Mouse (Mus musculus) layer of hippocampus, adult 18-20 months (tissue): ENCODE results near the gene Unc45a. TPM values are rescaled to one million over a fixed set of nuclear protein-coding genes. Genes with fewer than 3 reads are reported as not detected.

ENCODE experiments used
- DNase-seq, 2 experiments: peaks; one replicate each; pipeline ENCODE4 v3.0.0; 2022; ENCODE audit warnings: low spot score in 2 of 2
- total RNA-seq, 2 experiments: library from RNA; stranded (reverse); gene quantifications; 2 replicates each; pipeline ENCODE4 v1.2.3; 2021

The Unc45a gene
- total RNA-seq, 2 experiments from 2014 or later = 39.3 to 41.6 TPM

GRCm38 (mm10) chr7:80287736-80288135 lies 53.1 kb downstream of the Unc45a start:
- DNase-seq = no peak

- no peak for DNase-seq
Measured at GRCm38 (mm10) chr7:80285725-80286124, 55.1 kb downstream of the Unc45a start.

- DNase-seq = no peak
Measured at GRCm38 (mm10) chr7:80284391-80284790, 56.4 kb downstream of the Unc45a start.

- no peak for DNase-seq
Measured at GRCm38 (mm10) chr7:80283226-80283918, 57.4 kb downstream of the Unc45a start.

GRCm38 (mm10) chr7:80281646-80282045 lies 59.2 kb downstream of the Unc45a start:
- DNase-seq = no peak

GRCm38 (mm10) chr7:80280998-80281397 lies 59.8 kb downstream of the Unc45a start:
- no peak for DNase-seq

GRCm38 (mm10) chr7:80280032-80280431 lies 60.8 kb downstream of the Unc45a start:
- DNase-seq = no peak

GRCm38 (mm10) chr7:80276374-80276773 lies 64.4 kb downstream of the Unc45a start:
- no peak for DNase-seq

Other genes starting within 250 kb of the Unc45a start
- 10 to 100 TPM; 65.3 to 66.5 TPM for gene Idh2, start 225.6 kb downstream of the Unc45a start, total RNA-seq
- gene Sema4b, start 154.2 kb downstream of the Unc45a start, total RNA-seq = 10 to 100 TPM; 22.0 to 23.6 TPM
- 10 to 100 TPM; 22.3 to 25.3 TPM for gene Cib1, start 108.2 kb downstream of the Unc45a start, total RNA-seq
- gene Gdpgp1, start 108.1 kb downstream of the Unc45a start, total RNA-seq = 1 to 10 TPM; 6.0 to 6.1 TPM
- gene Ttll13, start 94.6 kb downstream of the Unc45a start, total RNA-seq = 1 to 10 TPM; 1.9 to 2.8 TPM
- 10 to 100 TPM; 44.3 to 44.6 TPM for gene Ngrn, start 79.8 kb downstream of the Unc45a start, total RNA-seq
- gene Vps33b, start 71.4 kb downstream of the Unc45a start, total RNA-seq = 10 to 100 TPM; 18.3 to 19.7 TPM
- gene Prc1, start 46.6 kb downstream of the Unc45a start, total RNA-seq = under 1 TPM; 0.45 to 0.48 TPM
- 10 to 100 TPM; 10.1 to 11.2 TPM for gene Rccd1, start 16.6 kb downstream of the Unc45a start, total RNA-seq
- 10 to 100 TPM; 50.8 to 51.0 TPM for gene Hddc3, start 2.1 kb upstream of the Unc45a start, total RNA-seq
- 100 to 1,000 TPM; 164 TPM for gene Man2a2, start 30.4 kb upstream of the Unc45a start, total RNA-seq
- 1 to 10 TPM; 5.2 to 6.0 TPM for gene Fes, start 46.9 kb upstream of the Unc45a start, total RNA-seq
- gene Furin, start 64.4 kb upstream of the Unc45a start, total RNA-seq = 10 to 100 TPM; 37.7 to 43.7 TPM
- gene Blm, start 194.1 kb upstream of the Unc45a start, total RNA-seq = 1 to 10 TPM; 3.0 to 3.2 TPM